ENCODE assay signal across 14 mouse cellular contexts in the genomic region with DNA sequence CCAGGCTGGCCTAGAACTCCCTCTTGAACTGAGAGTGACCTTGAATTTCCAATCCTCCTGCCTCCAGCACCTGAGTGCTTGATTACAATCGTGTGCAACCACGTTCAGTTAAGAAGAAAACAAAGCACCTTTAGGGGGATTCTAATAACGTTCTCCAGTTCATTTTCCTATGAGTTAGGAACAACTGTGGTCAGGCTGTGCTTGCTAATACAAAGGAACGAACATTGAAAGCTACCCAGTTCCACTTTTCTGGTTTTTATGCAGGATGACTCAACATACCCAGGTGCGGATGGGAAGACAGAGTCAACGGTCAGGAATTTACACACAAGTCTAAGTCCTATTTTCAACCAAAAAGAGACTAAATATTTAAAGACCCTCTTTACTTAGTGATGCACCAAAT. TPM values are rescaled to one million over a fixed set of nuclear protein-coding genes. Genes with fewer than 3 reads are reported as not detected.
DNase-seq lines count a peak whose midpoint lies in the region; ATAC-seq and TF ChIP-seq lines count a peak whose summit lies in the region.
"Had no signal": no experiment of that assay in that cellular context is flagged by ENCODE, and none has a peak within 500 bp of the region (broad histone marks: within the 10 kb centered on the region; RNA-seq: fewer than 3 reads in every experiment).

No protein-coding gene starts in this region.

- no peak overlapping the region for H3K27ac ChIP-seq in heart, embryonic 14.5 days (replicated peaks in 1 of 2; ENCODE audit: control insufficient read depth in 1 of 2, insufficient read depth in 1 of 2, low read depth in 2 of 2, low read length in 2 of 2)
- H3K27ac ChIP-seq in testis, adult 2 months (ENCODE audit: control insufficient read depth, insufficient read depth, low read depth, low read length) = no peak overlapping the region
- H3K27ac ChIP-seq in liver, embryonic 13.5 days = no peak overlapping the region

- 78% methylated on average over 6 of the region's 6 CpGs for WGBS in heart, embryonic 14.5 days
- 54% methylated on average over 6 of the region's 6 CpGs for WGBS in liver, embryonic 13.5 days (ENCODE audit: insufficient replicate concordance)

- DNase-seq in heart, postnatal 36 days = no peak
- DNase-seq in testis, postnatal 14 days (ENCODE audit: low spot score) = no peak
- DNase-seq in liver, embryonic 13.5 days = no peak
- DNase-seq in right cerebral cortex, postnatal 4 days = no peak
- no peak for DNase-seq in retina, embryonic 14.5 days (ENCODE audit: low spot score)
- DNase-seq: B cell, adult 2 months; layer of hippocampus, adult 9-11 months; lung, postnatal 14 days had no signal

- H3K36me3 ChIP-seq in heart, embryonic 14.5 days (ENCODE audit: control insufficient read depth, insufficient read depth, low read length) = peaks cover 18% of the 10 kb centered on the region
- H3K36me3 ChIP-seq in testis, adult 2 months (ENCODE audit: control insufficient read depth, insufficient read depth, low read length) = no peaks in the 10 kb centered on the region; the same call in 1 of the 2 replicates
- H3K36me3 ChIP-seq in liver, embryonic 13.5 days = no peaks in the 10 kb centered on the region

- peak overlapping the region; percentile 96 for H3K4me2 ChIP-seq in heart, embryonic 14.5 days (ENCODE audit: low read length)
- H3K4me2 ChIP-seq in liver, embryonic 13.5 days = peak overlapping the region; percentile 74; the same call in 1 of the 2 replicates

- no peaks in the 10 kb centered on the region for H3K27me3 ChIP-seq in heart, embryonic 14.5 days (ENCODE audit: control insufficient read depth, insufficient read depth, low read length)
- H3K27me3 ChIP-seq in testis, adult 2 months (ENCODE audit: control insufficient read depth, insufficient read depth, low read length) = no peaks in the 10 kb centered on the region
- H3K27me3 ChIP-seq in liver, embryonic 13.5 days = peaks cover 7% of the 10 kb centered on the region
- H3K27me3 ChIP-seq: heart, embryonic 12.5 days; Patski had no signal

- intact Hi-C loops in heart, postnatal 36 days (cut with DNase I) = loop anchor here (2.0 kb wide), 1 partner anchor 17 kb away; no protein-coding TSS in a partner anchor

- no peaks in the 10 kb centered on the region for H3K9me3 ChIP-seq in heart, embryonic 14.5 days (ENCODE audit: control insufficient read depth, low read length)
- no peaks in the 10 kb centered on the region for H3K9me3 ChIP-seq in liver, embryonic 13.5 days (replicated peaks)
- H3K9me3 ChIP-seq: heart, embryonic 12.5 days had no signal

- TF ChIP-seq CTCF in testis, adult 2 months (IDR thresholded peaks at IDR 0.05; ENCODE audit: control insufficient read depth, insufficient read depth, insufficient replicate concordance, low read depth, low read length) = no peak

- H3K4me1 ChIP-seq in heart, embryonic 14.5 days (ENCODE audit: control insufficient read depth in 2 of 2, insufficient read depth in 2 of 2, low read length in 2 of 2) = peaks cover 4 to 10% of the 10 kb centered on the region in 2 experiments; a peak in 2 of 4 replicates
- no peaks in the 10 kb centered on the region; the same call in 1 of the 2 replicates for H3K4me1 ChIP-seq in testis, adult 2 months (ENCODE audit: control insufficient read depth, insufficient read depth, low read length)
- H3K4me1 ChIP-seq in liver, embryonic 13.5 days (replicated peaks) = peaks cover 13% of the 10 kb centered on the region

- no peak for ATAC-seq in heart, embryonic 14.5 days (ENCODE audit: insufficient number of reproducible peaks, insufficient read depth, low FRiP score, low read depth)
- no peak for ATAC-seq in liver, embryonic 13.5 days (ENCODE audit: low read depth)
- ATAC-seq in erythroid progenitor cell, adult 5-6 weeks (replicated peaks; ENCODE audit: low FRiP score, poor library complexity, severe bottlenecking) = no peak

- H3K4me3 ChIP-seq in heart, embryonic 14.5 days (ENCODE audit: control insufficient read depth in 1 of 2, insufficient read depth in 1 of 2, low read depth in 1 of 2, low read length in 2 of 2) = peak overlapping the region in 1 of 2 experiments; percentile 57; a peak in 1 of 4 replicates
- peak overlapping the region; percentile 76 for H3K4me3 ChIP-seq in testis, adult 2 months (ENCODE audit: control insufficient read depth, low read depth, low read length)
- H3K4me3 ChIP-seq in liver, embryonic 13.5 days (replicated peaks) = no peak overlapping the region

- no peak for TF ChIP-seq POLR2A in testis, adult 2 months (IDR thresholded peaks at IDR 0.05; ENCODE audit: control insufficient read depth, low read depth, low read length)

- no peak overlapping the region for H3K9ac ChIP-seq in heart, embryonic 14.5 days (ENCODE audit: low read length)
- no peak overlapping the region for H3K9ac ChIP-seq in liver, embryonic 13.5 days

RNA-seq across cellular contexts. Expression of a gene that starts 0.9 kb away (rescaled TPM):
- polyA plus RNA-seq in heart, embryonic 14.5 days (2014; fragmentation: Nextera tagmentation; extraction: Ambion mirVana) = not detected in 2 replicates
- under 1 TPM; 0.54 to 0.92 TPM for total RNA-seq in heart, postnatal 36 days (2021)
- 48.4 and 56.7 TPM in 2 replicates for polyA plus RNA-seq in testis, adult 2 months (2012; rRNA removed)
- polyA plus RNA-seq in liver, embryonic 13.5 days (2015; fragmentation: Nextera tagmentation; extraction: Ambion mirVana) = 0.03 TPM in 1 of 2 replicates, not detected in the other
- total RNA-seq in erythroid progenitor cell, adult 5-6 weeks (2015; ENCODE audit: low replicate concordance) = not detected in 2 replicates
- not detected in 2 replicates for total RNA-seq in erythroid progenitor cell, adult 5-6 weeks (2017; ENCODE audit: low replicate concordance)
- total RNA-seq: common myeloid progenitor, adult 5-6 weeks had no signal

RNA-seq across cellular contexts. Expression of a gene that starts 1.1 kb away (rescaled TPM):
- polyA plus RNA-seq in heart, embryonic 14.5 days (2014; fragmentation: Nextera tagmentation; extraction: Ambion mirVana) = 11.5 and 11.6 TPM in 2 replicates
- total RNA-seq in heart, postnatal 36 days (2021) = 10 to 100 TPM; 28.3 to 48.8 TPM
- 28.1 and 30.4 TPM in 2 replicates for polyA plus RNA-seq in testis, adult 2 months (2012; rRNA removed)
- polyA plus RNA-seq in liver, embryonic 13.5 days (2015; fragmentation: Nextera tagmentation; extraction: Ambion mirVana) = 0.43 and 0.48 TPM in 2 replicates
- not detected in 2 replicates for total RNA-seq in erythroid progenitor cell, adult 5-6 weeks (2015; ENCODE audit: low replicate concordance)
- total RNA-seq in erythroid progenitor cell, adult 5-6 weeks (2017; ENCODE audit: low replicate concordance) = not detected in 2 replicates

RNA-seq across cellular contexts. Expression of a gene that starts 20.5 kb away (rescaled TPM):
- polyA plus RNA-seq in heart, embryonic 14.5 days (2014; fragmentation: Nextera tagmentation; extraction: Ambion mirVana) = 3.0 and 3.4 TPM in 2 replicates
- 1 to 10 TPM; 5.3 to 5.5 TPM for total RNA-seq in heart, postnatal 36 days (2021)
- 0.64 and 0.72 TPM in 2 replicates for polyA plus RNA-seq in testis, adult 2 months (2012; rRNA removed)
- polyA plus RNA-seq in liver, embryonic 13.5 days (2015; fragmentation: Nextera tagmentation; extraction: Ambion mirVana) = 0.45 and 0.68 TPM in 2 replicates
- 0.42 TPM in 1 of 2 replicates, not detected in the other for total RNA-seq in erythroid progenitor cell, adult 5-6 weeks (2015; ENCODE audit: low replicate concordance)
- total RNA-seq in erythroid progenitor cell, adult 5-6 weeks (2017; ENCODE audit: low replicate concordance) = 0.76 TPM in 1 of 2 replicates, not detected in the other

RNA-seq across cellular contexts. Expression of a gene that starts 30.3 kb away (rescaled TPM):
- polyA plus RNA-seq in heart, embryonic 14.5 days (2014; fragmentation: Nextera tagmentation; extraction: Ambion mirVana) = 0.34 and 0.85 TPM in 2 replicates
- total RNA-seq in heart, postnatal 36 days (2021) = 10 to 100 TPM; 14.1 to 14.3 TPM
- 710 and 768 TPM in 2 replicates for polyA plus RNA-seq in testis, adult 2 months (2012; rRNA removed)
- polyA plus RNA-seq in liver, embryonic 13.5 days (2015; fragmentation: Nextera tagmentation; extraction: Ambion mirVana) = 0.18 and 0.27 TPM in 2 replicates
- not detected in 2 replicates for total RNA-seq in erythroid progenitor cell, adult 5-6 weeks (2015; ENCODE audit: low replicate concordance)
- not detected in 2 replicates for total RNA-seq in erythroid progenitor cell, adult 5-6 weeks (2017; ENCODE audit: low replicate concordance)
- total RNA-seq: common myeloid progenitor, adult 5-6 weeks had no signal

RNA-seq across cellular contexts. Expression of a gene that starts 38.0 kb away (rescaled TPM):
- polyA plus RNA-seq in heart, embryonic 14.5 days (2014; fragmentation: Nextera tagmentation; extraction: Ambion mirVana) = 82.3 and 91.6 TPM in 2 replicates
- 10 to 100 TPM; 43.7 to 52.1 TPM for total RNA-seq in heart, postnatal 36 days (2021)
- polyA plus RNA-seq in testis, adult 2 months (2012; rRNA removed) = 16.2 and 18.5 TPM in 2 replicates
- polyA plus RNA-seq in liver, embryonic 13.5 days (2015; fragmentation: Nextera tagmentation; extraction: Ambion mirVana) = 14.8 and 15.9 TPM in 2 replicates
- total RNA-seq in erythroid progenitor cell, adult 5-6 weeks (2015; ENCODE audit: low replicate concordance) = 26.3 and 26.4 TPM in 2 replicates
- total RNA-seq in erythroid progenitor cell, adult 5-6 weeks (2017; ENCODE audit: low replicate concordance) = 8.5 and 22.8 TPM in 2 replicates

Comparison
In these comparisons a context has a peak if more than half of its experiments do, and no peak if none do; other contexts are left out.
1. RNA of a gene that starts 0.9 kb away (polyA plus RNA-seq): 48.4 to 56.7 TPM in testis, adult 2 months; not detected in heart, embryonic 14.5 days and 0.03 TPM in liver, embryonic 13.5 days; every median in the first group is over 10 times any median in the second.